Mouse (Mus musculus) urinary bladder, postnatal 14 days (tissue): Measurements from ENCODE around the gene Tmem170.

ENCODE experiments used
- DNase-seq: peaks from one replicate; pipeline ENCODE4 v3.0.0; 2021; ENCODE audit warnings: low spot score

Gene Tmem170

DNA sequence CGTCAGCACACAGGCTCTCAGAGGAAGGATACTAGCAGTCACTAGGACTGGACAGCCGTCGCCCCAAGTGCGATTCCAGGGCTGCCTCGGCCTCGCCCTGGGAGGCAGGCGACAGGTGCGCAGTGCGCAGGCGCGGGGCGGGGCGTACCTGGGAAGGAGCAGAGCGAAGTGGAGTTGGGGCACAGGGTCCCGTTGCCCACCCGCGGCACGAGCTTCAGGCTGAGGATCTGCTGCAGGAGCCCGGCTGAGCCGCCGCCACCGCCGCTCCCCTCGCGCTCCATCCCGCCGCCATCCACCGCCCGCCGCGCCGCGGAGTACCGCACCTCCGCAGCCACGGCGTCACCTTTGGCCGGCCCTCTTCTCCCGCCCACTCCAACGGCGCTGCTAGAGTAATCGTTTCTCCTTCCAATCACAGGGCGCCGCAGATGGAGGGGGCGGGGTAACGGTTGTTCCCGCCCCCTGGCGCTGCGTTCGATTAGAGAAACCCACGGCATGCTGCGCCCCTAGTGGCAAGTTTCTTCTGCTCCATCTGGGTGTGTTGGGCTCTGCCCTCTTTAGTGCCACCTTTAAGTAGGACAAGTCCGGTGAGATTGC lies at the start of gene Tmem170:
TSS of gene Tmem170 (minus strand) at position 396 of the 594 bp plus-strand sequence.
- DNase-seq: peak; percentile 98

DNA sequence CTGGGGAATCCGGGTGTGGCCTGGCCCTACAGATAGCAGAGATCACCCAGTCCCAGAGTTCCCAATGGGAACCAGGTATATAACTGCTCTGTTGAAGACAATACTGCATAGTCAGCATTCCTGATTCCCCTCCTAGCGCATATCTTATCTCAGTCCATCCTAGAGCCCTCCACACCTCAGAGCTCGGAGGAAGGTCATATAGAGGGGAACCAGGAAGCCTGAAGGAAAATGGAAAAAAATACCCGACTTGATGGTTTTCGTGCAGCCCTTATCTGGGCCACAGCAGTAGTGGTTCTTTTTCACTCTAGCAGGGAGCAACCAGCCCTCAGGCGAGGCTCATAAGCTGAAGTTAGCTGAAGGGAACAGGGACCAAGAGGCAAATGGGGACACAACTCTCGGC lies 48.4 kb upstream of the Tmem170 start:
- DNase-seq: no peak

DNA sequence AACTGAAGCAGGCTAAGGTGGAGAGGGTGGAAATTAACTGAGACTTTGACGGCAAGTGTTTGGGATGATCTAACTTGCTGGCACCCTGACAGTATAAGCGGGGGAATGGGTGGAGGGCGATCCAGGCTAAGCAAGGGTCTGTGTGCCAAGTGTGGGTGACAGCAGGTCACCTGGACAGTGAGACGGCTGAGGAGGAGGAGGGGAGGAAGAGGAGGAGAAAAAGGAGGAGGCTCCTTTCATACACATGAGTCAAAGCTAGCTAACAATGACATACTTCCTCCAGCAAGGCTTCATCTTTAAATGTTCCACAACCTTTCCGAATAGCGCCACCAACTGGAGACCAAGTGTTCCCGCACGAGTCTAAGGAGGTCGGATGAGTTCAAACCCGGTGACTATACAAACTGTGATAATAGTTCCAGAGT lies 46.8 kb upstream of the Tmem170 start:
- peak; percentile 66 for DNase-seq

DNA sequence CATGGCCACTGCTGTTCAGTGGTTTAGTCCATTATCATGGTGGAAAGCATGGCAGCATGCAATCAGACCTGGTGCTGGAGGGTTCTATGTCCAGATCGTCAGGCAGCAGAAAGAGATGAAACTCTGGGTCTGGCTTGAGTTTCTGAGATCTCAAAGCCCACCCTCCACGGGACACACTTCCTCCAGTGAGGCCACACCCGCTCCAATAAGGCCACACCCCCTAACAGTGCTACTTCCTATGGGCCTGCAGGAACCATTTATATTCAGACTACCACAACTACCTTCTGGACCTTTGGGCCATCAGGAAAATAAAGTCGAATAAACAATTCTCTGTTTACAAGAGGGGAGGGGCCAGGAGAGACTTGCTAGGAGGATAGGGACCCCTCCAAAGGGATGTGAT lies 44.4 kb upstream of the Tmem170 start:
- no peak for DNase-seq

DNA sequence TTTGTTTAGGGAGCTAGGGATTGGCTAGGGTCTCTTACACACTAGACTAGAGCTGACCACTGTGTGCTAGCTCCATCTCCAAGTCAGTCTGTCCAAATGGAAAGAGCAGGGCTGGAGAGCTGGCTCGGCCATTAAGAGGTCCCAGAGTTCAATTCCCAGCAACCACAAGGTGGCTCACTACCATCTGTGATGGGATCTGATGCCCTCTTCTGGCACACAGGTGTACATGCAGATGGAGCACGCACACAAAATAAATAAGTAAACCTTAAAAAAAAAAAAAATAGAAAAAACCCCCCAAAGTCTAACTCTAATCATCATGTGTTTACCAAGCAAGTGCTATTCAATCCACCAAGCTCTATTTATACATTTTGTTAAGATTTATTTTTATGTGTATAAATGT lies 43.1 kb upstream of the Tmem170 start:
- no peak for DNase-seq

DNA sequence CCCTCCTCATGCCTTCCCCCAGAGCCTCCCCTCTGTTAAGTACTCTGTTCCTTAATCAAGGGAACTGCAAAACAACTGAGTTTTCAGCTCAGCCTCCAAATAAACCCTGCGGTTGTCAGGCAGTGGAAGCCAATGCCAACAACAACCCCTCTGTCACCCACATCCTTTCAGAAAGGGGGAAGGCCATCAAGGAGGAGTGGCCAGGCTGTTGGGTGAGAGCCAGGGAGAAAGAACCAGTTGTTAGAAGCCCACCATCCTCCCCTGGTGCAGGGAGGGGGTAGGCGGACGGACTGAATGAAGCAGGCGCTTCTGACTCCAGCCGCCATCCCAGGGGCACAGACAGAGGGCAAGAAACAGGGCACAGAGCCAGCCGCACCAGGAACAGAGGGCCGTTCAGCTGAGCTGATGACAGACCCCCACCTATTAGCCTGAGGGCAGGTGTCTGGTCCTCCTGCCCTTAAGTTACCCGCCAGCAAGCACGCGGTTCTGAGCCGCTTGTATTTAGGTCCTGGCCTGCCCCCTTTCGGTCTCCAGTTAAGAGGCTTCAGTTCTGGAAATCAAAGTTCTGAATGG lies 36.4 kb upstream of the Tmem170 start:
- DNase-seq: no peak

DNA sequence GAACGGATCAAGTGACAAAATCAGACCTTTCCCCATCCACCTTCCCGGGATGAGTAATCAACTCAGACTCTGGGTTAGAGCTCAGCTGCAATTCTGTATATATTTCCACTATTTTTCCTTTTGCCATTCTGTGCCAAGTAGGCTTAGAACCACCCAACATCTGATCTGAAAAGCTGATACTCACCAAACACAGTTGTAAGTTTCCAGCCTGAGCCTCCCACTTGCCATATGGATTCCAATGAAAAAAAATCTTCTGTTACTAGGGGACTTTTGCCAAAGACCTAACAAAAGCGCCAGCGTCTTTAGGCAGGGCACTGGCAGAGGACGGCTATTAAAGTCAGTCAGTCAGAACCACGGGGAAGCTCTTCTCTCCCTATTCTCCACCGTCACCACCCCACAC lies 35.0 kb upstream of the Tmem170 start:
- DNase-seq: no peak

DNA sequence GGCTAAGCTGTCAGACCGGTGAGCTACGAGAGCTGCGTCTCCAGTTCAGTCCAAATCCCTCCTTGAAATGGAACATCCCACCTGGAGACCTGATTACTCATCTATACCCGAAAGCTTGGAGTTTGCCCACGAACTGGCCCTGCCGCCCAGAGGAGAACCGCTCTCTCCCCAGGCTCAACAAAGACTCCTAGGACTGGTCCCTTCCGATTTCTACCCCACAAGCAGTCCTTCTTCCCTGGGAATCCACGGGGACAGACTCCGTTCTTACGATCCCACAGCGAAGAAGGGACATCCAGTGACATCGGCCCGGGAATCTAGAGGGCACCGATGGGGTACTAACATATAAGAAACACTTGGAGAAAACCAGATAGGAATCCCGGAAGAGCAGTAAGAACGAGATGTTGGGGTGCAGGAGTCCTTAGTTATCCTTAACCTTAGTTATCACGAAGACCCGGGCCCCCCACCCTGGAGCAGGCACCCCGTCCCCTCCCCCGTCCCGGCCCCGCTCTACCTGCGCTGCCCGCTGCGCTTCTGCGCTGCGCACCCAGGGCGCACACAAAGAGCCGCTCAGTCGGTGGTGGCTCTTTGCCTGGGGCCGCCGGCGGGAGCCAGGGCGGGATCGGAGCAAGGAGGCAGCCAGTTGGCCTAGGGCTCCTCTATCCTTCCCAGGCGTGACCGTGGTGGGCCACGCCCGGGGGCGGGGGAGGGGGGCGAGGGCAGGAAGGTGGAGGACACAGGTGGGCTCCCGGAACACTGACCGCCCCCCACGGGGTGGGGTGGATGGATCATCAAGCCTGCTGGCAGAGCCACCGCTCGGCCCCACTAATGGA lies 33.3 kb upstream of the Tmem170 start, which contains the start of gene Chst5:
TSS of gene Chst5 (minus strand) at position 827 of the 830 bp plus-strand sequence.
- DNase-seq: peak; percentile 4

DNA sequence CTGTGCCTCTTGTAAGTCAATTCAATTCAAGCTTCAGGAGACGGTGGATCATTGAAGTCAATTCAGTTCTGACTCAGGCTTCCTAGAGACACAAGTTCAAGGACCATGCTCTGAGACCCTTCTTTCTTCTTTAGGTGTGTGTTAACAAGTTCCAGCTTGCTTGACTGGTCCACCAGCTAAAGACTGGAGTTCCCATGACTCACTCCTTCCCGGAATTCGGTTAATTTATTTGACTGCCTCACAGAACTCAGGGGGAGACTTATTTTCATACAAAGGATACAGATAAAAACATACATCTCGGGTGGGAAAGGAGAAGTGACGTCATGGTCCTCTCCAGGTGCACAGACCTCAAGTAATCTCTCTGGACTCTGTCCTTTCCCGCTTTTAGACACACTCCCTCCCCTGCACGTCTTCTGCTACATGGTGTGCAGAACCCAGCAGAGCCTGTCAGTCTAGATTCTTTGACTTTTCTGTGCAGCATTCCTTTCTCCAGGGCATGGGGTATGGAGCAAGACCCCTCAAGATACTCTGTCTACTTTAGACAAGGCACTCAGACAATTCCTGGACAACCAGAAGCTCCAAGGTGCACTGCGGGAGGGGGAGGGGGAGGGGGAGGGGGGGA lies 29.1 kb upstream of the Tmem170 start:
- peak; percentile 17 for DNase-seq

DNA sequence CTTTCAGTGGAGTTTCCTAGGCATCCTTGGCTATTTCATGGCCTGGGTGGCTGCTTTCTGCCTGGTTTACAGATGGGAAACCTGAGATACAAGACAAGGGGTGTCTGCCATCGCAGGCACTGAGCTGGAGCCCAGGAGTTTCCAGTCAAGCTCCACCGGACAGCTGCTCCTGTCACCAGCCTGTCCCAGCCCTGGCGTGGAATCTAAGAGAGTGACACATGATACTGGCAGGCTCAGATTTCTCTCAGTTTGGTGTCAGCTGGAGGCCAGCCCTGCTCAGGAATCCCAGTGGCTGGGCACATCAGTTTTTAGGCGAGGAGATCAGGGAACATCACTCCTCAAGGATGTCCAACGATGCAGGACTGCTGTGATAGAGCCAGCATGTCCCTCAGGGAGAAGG lies 25.5 kb upstream of the Tmem170 start:
- DNase-seq: no peak

DNA sequence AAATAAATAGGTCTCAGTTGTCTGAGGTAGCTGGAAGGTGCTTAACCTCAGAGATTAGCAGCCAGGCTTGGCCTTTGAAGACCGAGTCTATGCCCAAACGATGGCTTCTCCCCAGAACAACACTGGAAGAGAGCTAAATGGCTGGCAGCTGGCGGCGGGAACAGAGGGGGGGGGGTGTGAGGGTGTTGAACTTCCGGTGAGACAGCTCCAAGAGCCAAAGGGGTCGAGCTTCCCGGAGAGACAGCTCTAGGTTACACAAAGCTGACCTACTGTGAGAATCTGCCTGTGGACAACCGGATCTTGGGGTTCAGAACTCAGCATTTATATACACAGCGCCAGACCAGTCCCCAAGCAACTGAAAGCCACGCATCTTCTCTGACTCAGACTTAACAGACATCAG lies 22.0 kb upstream of the Tmem170 start:
- DNase-seq: no peak

DNA sequence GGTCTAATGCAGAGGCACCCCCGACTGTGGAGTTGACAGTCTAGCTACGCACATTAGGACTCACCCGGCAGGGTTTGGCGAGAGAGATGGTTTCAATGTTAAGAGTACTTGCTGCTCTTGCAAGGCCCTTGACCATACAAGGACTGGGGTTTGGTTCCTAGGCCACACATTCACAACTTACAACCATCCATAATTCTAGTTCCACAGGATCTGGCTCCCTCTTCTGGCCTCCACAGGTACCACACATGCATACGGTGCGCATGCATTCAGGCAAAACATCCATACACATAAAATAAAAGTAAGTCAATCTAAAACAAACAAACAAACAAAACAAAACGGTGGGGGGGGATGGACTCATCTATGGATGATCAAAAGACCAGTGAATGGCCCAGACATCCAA lies 18.4 kb upstream of the Tmem170 start:
- no peak for DNase-seq

DNA sequence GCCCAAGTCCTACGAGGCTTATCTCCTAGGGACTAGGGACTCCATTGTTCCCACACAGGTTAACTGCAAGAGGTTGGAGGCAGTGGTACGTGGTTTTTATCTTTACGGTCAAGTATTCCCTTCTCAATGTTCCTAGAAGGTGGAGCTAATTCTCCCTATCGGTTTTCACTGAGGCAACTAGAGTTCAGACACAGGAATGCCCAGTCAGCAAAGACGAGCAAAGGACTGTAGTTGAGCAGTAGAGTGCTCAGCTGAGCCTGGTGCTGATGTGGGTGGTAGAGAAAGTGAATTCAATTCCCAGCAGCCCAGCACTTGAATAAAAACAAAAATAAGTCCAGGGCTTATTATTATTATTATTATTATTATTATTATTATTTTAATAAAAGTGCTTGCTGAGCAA lies 16.1 kb upstream of the Tmem170 start:
- DNase-seq: no peak

DNA sequence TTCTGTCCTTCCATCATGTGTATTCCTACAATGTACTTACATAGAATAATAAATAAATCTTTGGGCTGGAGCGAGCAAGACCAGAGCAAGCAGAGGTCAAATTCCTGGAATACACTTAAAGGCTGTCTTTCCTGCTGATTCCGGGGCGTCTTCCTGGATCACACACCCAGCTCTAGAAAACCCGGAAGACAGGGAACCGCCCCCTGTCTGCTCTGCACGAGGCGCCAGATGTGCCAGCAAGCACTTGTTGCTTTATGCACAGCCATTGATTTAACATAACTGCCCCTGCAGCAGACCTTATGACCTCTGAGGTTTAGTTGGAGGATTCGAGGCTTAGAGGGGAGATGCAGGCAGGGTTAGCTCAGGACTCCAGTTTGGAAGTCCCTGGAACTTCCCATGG lies 15.4 kb upstream of the Tmem170 start:
- DNase-seq: no peak

DNA sequence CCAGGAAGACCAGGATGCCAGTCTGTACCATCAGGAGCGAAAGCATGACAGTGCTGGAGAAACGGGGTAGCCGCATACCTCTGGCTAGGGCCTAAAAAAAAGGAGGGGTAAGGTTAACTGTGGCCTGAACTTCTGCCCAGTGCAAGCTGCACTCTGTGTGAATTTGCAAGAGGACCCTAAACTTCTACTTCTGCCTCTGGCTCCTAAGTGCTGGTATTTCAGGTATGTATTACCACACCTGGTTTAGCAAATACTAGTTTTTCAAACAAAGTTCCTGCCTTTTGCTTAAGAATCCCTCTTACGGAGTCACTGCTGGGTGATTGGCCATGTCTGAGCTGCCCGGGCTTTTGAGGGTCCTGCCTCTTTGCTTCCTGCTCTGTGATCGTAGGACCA lies 14.4 kb upstream of the Tmem170 start:
- DNase-seq: no peak

DNA sequence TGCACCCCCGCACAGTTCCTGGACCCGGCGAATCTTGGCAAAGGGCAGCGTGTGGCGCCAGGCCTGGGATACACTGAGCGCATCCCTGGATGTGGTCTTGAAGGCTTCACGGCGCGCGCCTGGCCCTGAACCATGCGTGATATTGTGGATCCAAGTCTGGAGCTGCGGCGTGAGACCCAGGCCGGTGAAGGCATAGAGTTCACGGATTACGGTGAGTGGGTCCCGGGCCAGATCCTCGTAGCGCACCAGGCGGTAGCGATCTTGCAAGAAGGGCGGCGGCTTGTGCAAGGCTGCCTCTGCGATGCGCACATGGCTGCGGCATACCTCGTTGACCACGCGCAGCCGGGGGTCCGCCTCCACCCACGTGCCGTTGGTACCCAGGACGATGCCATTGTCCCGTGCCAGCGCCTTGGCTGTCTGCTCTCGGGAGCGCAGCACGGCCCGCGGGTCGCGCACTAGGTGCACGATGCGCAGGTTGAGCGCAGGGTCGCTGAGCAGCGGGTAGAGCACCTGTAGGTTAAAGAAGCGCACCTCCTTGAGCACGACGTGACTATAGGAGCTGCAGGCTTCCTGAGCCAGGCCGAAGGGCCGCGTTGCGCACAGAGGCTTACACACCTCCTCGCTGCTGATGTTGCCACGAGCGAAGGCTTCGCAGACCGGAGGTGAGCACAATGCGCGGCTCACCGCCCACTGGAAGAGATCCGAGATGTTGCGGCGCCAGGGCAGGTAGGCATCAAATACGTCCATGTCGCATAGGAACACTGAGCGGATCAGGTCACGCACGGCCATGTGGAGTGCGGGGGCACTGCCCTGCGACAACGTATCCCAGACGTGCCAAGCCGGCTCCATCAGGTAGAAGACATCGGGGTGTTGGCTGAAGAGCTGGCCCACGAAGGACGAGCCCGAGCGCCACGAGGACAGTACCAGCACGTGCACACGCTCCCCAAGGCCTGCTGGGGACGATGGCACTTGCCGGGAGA lies 13.7 kb upstream of the Tmem170 start:
- DNase-seq: no peak

DNA sequence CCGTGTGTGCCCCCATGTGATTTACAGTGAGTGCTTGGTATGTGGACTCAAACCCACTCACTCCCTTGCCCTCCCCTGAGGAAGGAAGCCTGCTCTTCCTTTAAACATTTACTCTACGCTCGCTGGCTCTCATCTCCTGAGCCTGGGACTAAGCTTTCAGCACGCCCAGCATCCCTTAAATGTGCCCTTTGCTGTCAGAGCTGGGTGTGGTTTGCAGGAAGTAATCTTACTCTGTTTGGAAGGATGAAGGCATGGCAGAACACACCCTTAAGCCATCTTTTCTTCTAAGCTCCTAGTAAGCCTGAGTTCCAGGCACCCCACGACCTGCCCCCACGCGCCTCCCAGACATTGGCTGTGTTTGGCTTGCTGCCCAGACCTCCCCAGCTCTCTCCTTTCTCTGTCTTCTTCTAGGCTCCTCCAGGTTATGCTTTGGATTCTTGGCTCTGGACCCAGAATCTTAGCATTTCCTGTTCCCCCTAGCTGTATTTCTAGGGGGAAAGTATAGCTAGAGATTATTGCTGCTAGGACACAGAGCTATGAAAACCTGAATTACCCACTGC lies 11.6 kb upstream of the Tmem170 start:
- DNase-seq: no peak

DNA sequence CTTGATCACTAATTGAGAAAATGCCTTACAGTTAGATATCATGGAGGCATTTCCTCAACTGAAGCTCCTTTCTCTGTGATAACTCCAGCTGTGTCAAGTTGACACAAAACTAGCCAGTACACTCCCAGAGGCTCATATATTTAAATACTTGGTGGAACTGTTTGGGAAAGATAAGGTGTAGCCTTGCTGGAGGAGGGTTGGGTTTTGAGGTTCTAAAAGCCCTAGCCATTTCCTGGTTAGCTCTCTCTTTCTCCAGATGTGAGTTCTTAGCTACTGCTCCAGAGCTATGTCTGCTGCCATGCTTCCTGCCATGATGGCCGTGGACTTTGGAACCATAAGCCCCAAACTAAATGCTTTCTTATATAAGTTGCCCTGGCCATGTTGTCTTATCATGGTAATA lies 10.9 kb upstream of the Tmem170 start:
- no peak for DNase-seq

DNA sequence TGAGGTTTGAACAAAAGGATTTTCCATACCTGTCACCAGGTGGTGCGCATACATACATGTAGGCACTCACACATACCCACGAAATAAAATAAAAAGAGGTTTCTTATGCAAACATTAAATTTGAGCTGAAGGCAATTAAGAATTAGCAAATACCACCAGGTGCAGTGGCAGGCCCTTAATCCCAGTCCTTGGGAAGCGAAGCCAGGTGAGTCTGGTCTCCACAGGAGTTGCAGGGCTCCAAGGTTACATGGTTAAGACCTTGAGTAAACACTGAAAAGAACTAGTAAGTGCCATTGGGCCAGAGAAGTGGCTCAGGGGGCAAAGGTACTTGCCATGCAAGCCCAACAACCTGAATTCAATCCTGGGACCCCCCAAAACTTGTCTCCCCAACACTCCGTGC lies 7.1 kb upstream of the Tmem170 start:
- no peak for DNase-seq

DNA sequence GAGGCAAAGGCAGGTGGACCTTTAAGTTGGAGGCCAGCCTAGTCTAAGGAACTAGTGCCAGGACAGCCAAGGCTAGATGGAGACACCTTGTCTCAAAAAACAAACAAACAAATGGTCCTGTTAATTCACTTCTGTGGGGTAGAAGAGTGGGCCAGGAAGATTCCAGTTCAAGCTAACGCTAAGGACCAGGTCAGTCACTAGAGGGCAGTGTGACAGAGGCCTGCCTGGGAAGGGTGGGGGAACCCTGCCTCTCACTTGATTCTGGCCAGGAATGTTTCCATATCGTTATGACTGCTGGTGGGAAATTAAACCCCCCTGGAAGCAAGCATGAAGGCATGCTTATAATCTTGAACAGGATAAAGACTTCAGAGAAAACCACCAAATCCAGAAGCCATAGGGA lies 5.0 kb upstream of the Tmem170 start:
- peak; percentile 61 for DNase-seq

DNA sequence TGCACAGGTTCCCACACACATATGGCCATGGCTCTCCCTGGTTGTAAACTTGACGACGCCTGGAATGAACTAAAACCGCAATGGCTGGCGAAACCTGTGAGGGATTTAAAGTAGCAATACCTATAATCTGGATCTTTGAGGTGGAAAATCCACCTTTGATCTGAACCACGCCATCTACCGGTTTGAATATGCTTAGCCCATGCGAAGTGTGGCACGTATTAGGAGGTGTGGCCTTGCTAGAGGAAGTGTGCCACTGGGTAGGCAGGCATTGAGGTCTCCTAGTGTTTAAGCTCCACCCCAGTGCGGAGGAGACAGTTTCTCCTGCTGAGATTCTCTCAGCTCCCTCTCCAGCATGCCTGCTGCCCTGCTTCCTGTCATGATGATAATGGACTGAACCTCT lies 1.2 kb upstream of the Tmem170 start:
- DNase-seq: no peak
